Mouse (Mus musculus) brain, embryonic 14.5 days (tissue): Measurements from ENCODE around the gene Cmc2.

Experiments
- CTCF ChIP-seq: fragments of 200-500 bp; IDR thresholded peaks from 2 replicates; pipeline ENCODE4 v1.5.1; 2012; ENCODE audit warnings: inconsistent platforms, mild to moderate bottlenecking, moderate library complexity, borderline replicate concordance; ENCODE audit not compliant: insufficient read depth, insufficient read length; ENCODE audit errors: extremely low read depth
- POLR2A ChIP-seq: fragments of 200-500 bp; IDR thresholded peaks from 2 replicates; pipeline ENCODE4 v1.6.1; 2012; ENCODE audit warnings: mild to moderate bottlenecking, inconsistent platforms, borderline replicate concordance; ENCODE audit not compliant: poor library complexity, insufficient read depth, insufficient read length, severe bottlenecking; ENCODE audit errors: extremely low read depth

- no peak for TF ChIP-seq CTCF
- no peak for TF ChIP-seq POLR2A
These were observed 56.7 kb downstream of the Cmc2 start for GRCm38 (mm10) chr8:116864514-116864913.
